Mouse (Mus musculus) lung, embryonic 16.5 days (tissue): ENCODE data around the gene Fasn. TPM values are rescaled to one million over a fixed set of nuclear protein-coding genes. Genes with fewer than 3 reads are reported as not detected.
A peak's percentile ranks its signal among the peaks of the same experiment; 100 is the strongest.
"Not testable (repeated sequence)": the region's sequence is repeated elsewhere in the genome, so short reads cannot be mapped to it uniquely, and the experiment has no call there.

ENCODE experiments used
- ATAC-seq: fragments of 200-750 bp; cut with Nextera tagmentation; 2 replicates; pipeline ENCODE4 v1.8.0; 2017; ENCODE audit warnings: low read depth, mild to moderate bottlenecking, moderate library complexity
- H3K27ac ChIP-seq: fragments of 300-500 bp; sonication (generic); 2 replicates; pipeline ENCODE4 v1.5.1; 2014; ENCODE audit warnings: mild to moderate bottlenecking, control low read depth, low read length
- H3K27me3 ChIP-seq: fragments of 300-500 bp; sonication (generic); 2 replicates; pipeline ENCODE4 v1.6.1; 2014; ENCODE audit warnings: low read depth, low read length, mixed read lengths; ENCODE audit not compliant: control insufficient read depth, insufficient read depth
- H3K36me3 ChIP-seq: fragments of 300-500 bp; sonication (generic); 2 replicates; pipeline ENCODE4 v1.6.1; 2014; ENCODE audit warnings: low read length; ENCODE audit not compliant: control insufficient read depth, insufficient read depth
- H3K4me1 ChIP-seq: fragments of 300-500 bp; sonication (generic); replicated peaks from 2 replicates; pipeline ENCODE4 v1.6.1; 2014; ENCODE audit warnings: low read length, mixed read lengths; ENCODE audit not compliant: control insufficient read depth, insufficient read depth
- H3K4me2 ChIP-seq: fragments of 300-500 bp; sonication (generic); 2 replicates; pipeline ENCODE4 v1.6.1; 2014; ENCODE audit warnings: low read depth, low read length, control low read depth
- H3K4me3 ChIP-seq: fragments of 300-500 bp; sonication (generic); 2 replicates; pipeline ENCODE4 v1.5.1; 2014; ENCODE audit warnings: mild to moderate bottlenecking, low read length, control low read depth
- H3K9ac ChIP-seq: fragments of 300-500 bp; sonication (generic); 2 replicates; pipeline ENCODE4 v1.6.1; 2014; ENCODE audit warnings: low read length, control low read depth
- H3K9me3 ChIP-seq: fragments of 300-500 bp; sonication (generic); 2 replicates; pipeline ENCODE4 v1.6.1; 2016; ENCODE audit warnings: low read length; ENCODE audit not compliant: control insufficient read depth
- WGBS: fragments of 180-500 bp; shearing (Covaris S2); extraction: QIAGEN DNeasy Blood & Tissue Kit; methylation state at CpG from one replicate; pipeline ENCODE4 v1.1.7; 2014; 5-methylcytosine and 5-hydroxymethylcytosine counted together
- polyA plus RNA-seq: library from polyadenylated mRNA; unstranded; fragments of >200 nt; fragmentation: Nextera tagmentation; extraction: Ambion mirVana; gene quantifications from 2 replicates; pipeline ENCODE4 v1.2.1, GENCODE M21; 2015

Fasn gene
- polyA plus RNA-seq, 1 experiment from 2014 or later: 50.6 TPM

- ATAC-seq: no peak
- Histone ChIP-seq H3K4me2 (no peak overlapping the region), H3K36me3 (peaks cover 2% of the 10 kb centered on the region; the same call in 1 of the 2 replicates), H3K4me1 (peaks cover 38% of the 10 kb centered on the region), H3K27ac (peak overlapping the region; percentile 91), H3K9ac (no peak overlapping the region), H3K4me3 (no peak overlapping the region), H3K9me3 (no peaks in the 10 kb centered on the region), H3K27me3 (no peaks in the 10 kb centered on the region)
- 66% methylated on average over 2 of the region's 2 CpGs for WGBS
These were observed 27.2 kb upstream of the Fasn start for GRCm38 (mm10) chr11:120851582-120851981.

- Histone ChIP-seq H3K36me3 (no peaks in the 10 kb centered on the region; the same call in 1 of the 2 replicates), H3K27ac (peak overlapping the region; percentile 91), H3K4me3 (no peak overlapping the region), H3K4me1 (peaks cover 38% of the 10 kb centered on the region), H3K27me3 (no peaks in the 10 kb centered on the region), H3K9ac (peak overlapping the region; percentile 5; the same call in 1 of the 2 replicates), H3K9me3 (no peaks in the 10 kb centered on the region), H3K4me2 (no peak overlapping the region)
- 50% methylated on average over 1 of the region's 1 CpGs for WGBS
- ATAC-seq: no peak
These were observed 26.8 kb upstream of the Fasn start for GRCm38 (mm10) chr11:120851132-120851531.

GRCm38 (mm10) chr11:120850331-120851030 lies 26.1 kb upstream of the Fasn start:
- ATAC-seq: peak; percentile 57

GRCm38 (mm10) chr11:120846725-120847475 lies 22.6 kb upstream of the Fasn start:
- Histone ChIP-seq H3K27ac (no peak overlapping the region), H3K4me1 (peaks cover 18% of the 10 kb centered on the region), H3K4me2 (no peak overlapping the region), H3K36me3 (no peaks in the 10 kb centered on the region), H3K27me3 (no peaks in the 10 kb centered on the region), H3K9me3 (no peaks in the 10 kb centered on the region), H3K4me3 (no peak overlapping the region), H3K9ac (no peak overlapping the region)
- ATAC-seq: no peak
- 84% methylated on average over 9 of the region's 9 CpGs for WGBS

More at GRCm38 (mm10) chr11:120850331-120851030, 26.1 kb upstream of the Fasn start:
- H3K4me3 ChIP-seq: no peak overlapping the region
- H3K27ac ChIP-seq: peak overlapping the region; percentile 41
- no peaks in the 10 kb centered on the region for H3K36me3 ChIP-seq
- no peaks in the 10 kb centered on the region for H3K9me3 ChIP-seq
- peaks cover 38% of the 10 kb centered on the region for H3K4me1 ChIP-seq
- H3K4me2 ChIP-seq: no peak overlapping the region
- WGBS: 53% methylated on average over 2 of the region's 2 CpGs
- H3K9ac ChIP-seq: peak overlapping the region; percentile 5; the same call in 1 of the 2 replicates
- H3K27me3 ChIP-seq: no peaks in the 10 kb centered on the region

GRCm38 (mm10) chr11:120844329-120844728 lies 20.0 kb upstream of the Fasn start:
- Histone ChIP-seq H3K4me1 (no peaks in the 10 kb centered on the region), H3K4me2 (no peak overlapping the region), H3K9me3 (no peaks in the 10 kb centered on the region), H3K27me3 (no peaks in the 10 kb centered on the region), H3K36me3 (no peaks in the 10 kb centered on the region), H3K27ac (no peak overlapping the region), H3K9ac (no peak overlapping the region), H3K4me3 (no peak overlapping the region)
- WGBS: 90% methylated on average over 4 of the region's 4 CpGs
- no peak for ATAC-seq

- Histone ChIP-seq H3K4me1 (peaks cover 4% of the 10 kb centered on the region), H3K9me3 (no peaks in the 10 kb centered on the region), H3K9ac (peak overlapping the region; percentile 17; the same call in 1 of the 2 replicates), H3K27ac (peak overlapping the region; percentile 80), H3K4me3 (no peak overlapping the region), H3K36me3 (no peaks in the 10 kb centered on the region), H3K4me2 (no peak overlapping the region), H3K27me3 (no peaks in the 10 kb centered on the region)
- WGBS: 36% methylated on average over 8 of the region's 8 CpGs
- peak; percentile 77 for ATAC-seq
These were observed 9.4 kb upstream of the Fasn start for GRCm38 (mm10) chr11:120833555-120834280.

GRCm38 (mm10) chr11:120832962-120833361 lies 8.6 kb upstream of the Fasn start:
- not testable (repeated sequence) for H3K4me1 ChIP-seq, H3K27me3 ChIP-seq, H3K9ac ChIP-seq, H3K36me3 ChIP-seq, H3K4me2 ChIP-seq, H3K4me3 ChIP-seq, H3K9me3 ChIP-seq, ATAC-seq
- H3K27ac ChIP-seq: peak overlapping the region; percentile 80
- WGBS: 89% methylated on average over 5 of the region's 5 CpGs

GRCm38 (mm10) chr11:120831659-120832440 lies 7.5 kb upstream of the Fasn start:
- H3K4me1 ChIP-seq: peaks cover 4% of the 10 kb centered on the region; the same call in 1 of the 2 replicates
- no peak overlapping the region for H3K4me2 ChIP-seq
- no peaks in the 10 kb centered on the region for H3K9me3 ChIP-seq
- no peak for ATAC-seq
- no peaks in the 10 kb centered on the region for H3K36me3 ChIP-seq
- no peaks in the 10 kb centered on the region for H3K27me3 ChIP-seq
- no peak overlapping the region for H3K9ac ChIP-seq
- no peak overlapping the region for H3K4me3 ChIP-seq
- WGBS: 86% methylated on average over 3 of the region's 3 CpGs
- no peak overlapping the region for H3K27ac ChIP-seq
